Mouse (Mus musculus) right cerebral cortex, adult 18-20 months (tissue): ENCODE measurements around the gene Khk.

Experiments used
- DNase-seq: peaks from one replicate; pipeline ENCODE4 v3.0.0; 2022; ENCODE audit warnings: mixed read lengths

The Khk gene

GRCm38 (mm10) chr5:30974870-30975656, 53.8 kb downstream of the Khk start:
- DNase-seq, result no peak
